In the genomic region with DNA sequence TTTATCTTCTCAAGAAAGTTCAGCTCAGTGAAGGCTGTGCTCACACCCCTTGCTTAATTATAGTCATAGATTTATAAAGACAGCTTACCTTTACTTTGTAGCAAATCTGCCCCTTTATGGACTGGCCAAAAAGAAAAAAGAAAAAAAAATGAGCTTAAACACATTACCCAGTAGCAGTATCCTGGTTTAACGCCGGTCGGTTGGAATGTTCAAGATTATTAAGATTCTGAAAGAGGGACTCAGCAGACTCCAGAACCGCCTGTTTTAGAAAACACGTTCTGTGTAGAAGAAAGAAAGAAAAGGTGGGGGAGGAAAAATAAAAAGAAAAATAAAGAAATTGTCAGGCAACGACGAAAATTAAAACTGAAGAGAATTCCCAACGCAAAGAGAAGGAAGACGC, we compare ENCODE assay signal across 16 mouse cellular contexts. TPM values are rescaled to one million over a fixed set of nuclear protein-coding genes. Genes with fewer than 3 reads are reported as not detected.
DNase-seq lines count a peak whose midpoint lies in the region; ATAC-seq and TF ChIP-seq lines count a peak whose summit lies in the region.
"Had no signal": no experiment of that assay in that cellular context is flagged by ENCODE, and none has a peak within 500 bp of the region (broad histone marks: within the 10 kb centered on the region; RNA-seq: fewer than 3 reads in every experiment).

No protein-coding gene starts in this region.

- DNase-seq in heart, adult 8-10 months (ENCODE audit: low spot score), result no peak
- DNase-seq in midbrain, embryonic 10.5 days (ENCODE audit: low spot score), result no peak
- no peak for DNase-seq in midbrain, postnatal 0 days (ENCODE audit: low spot score)
- no peak for DNase-seq in spleen, postnatal 10 days (ENCODE audit: low spot score in 2 of 2)
- no peak for DNase-seq in lung, postnatal 14 days
- DNase-seq: cerebellum, adult 11 months; thymus, postnatal 14 days had no signal

- peak overlapping the region; percentile 78 for H3K9ac ChIP-seq in heart, embryonic 13.5 days
- no peak overlapping the region for H3K9ac ChIP-seq in midbrain, postnatal 0 days (replicated peaks; ENCODE audit: low read length, poor library complexity, severe bottlenecking)
- H3K9ac ChIP-seq in limb, embryonic 13.5 days, result no peak overlapping the region
- peak overlapping the region; percentile 39; the same call in 1 of the 2 replicates for H3K9ac ChIP-seq in stomach, embryonic 16.5 days (ENCODE audit: low read length)
- H3K9ac ChIP-seq: forebrain, embryonic 15.5 days had no signal

- 7% methylated on average over 9 of the region's 9 CpGs for WGBS in heart, embryonic 13.5 days
- under 1% methylated on average over 9 of the region's 9 CpGs for WGBS in midbrain, embryonic 10.5 days
- 2% methylated on average over 9 of the region's 9 CpGs for WGBS in midbrain, postnatal 0 days
- under 1% methylated on average over 9 of the region's 9 CpGs for WGBS in limb, embryonic 13.5 days
- WGBS in stomach, embryonic 16.5 days, result 16% methylated on average over 9 of the region's 9 CpGs

- peak overlapping the region; percentile 61 for H3K4me3 ChIP-seq in heart, embryonic 13.5 days
- H3K4me3 ChIP-seq in midbrain, embryonic 10.5 days, result peak overlapping the region; percentile 66
- no peak overlapping the region; the same call in 1 of the 2 replicates for H3K4me3 ChIP-seq in midbrain, postnatal 0 days (ENCODE audit: low read depth, low read length)
- H3K4me3 ChIP-seq in limb, embryonic 13.5 days, result peak overlapping the region; percentile 56
- peak overlapping the region; percentile 64 for H3K4me3 ChIP-seq in stomach, embryonic 16.5 days (replicated peaks; ENCODE audit: low read length)
- H3K4me3 ChIP-seq: forebrain, embryonic 15.5 days had no signal

- H3K4me1 ChIP-seq in heart, embryonic 13.5 days, result peaks cover 22% of the 10 kb centered on the region
- H3K4me1 ChIP-seq in midbrain, embryonic 10.5 days, result peaks cover 67% of the 10 kb centered on the region
- H3K4me1 ChIP-seq in midbrain, postnatal 0 days (ENCODE audit: insufficient read depth, low read length), result no peaks in the 10 kb centered on the region
- peaks cover 34% of the 10 kb centered on the region for H3K4me1 ChIP-seq in limb, embryonic 13.5 days
- no peaks in the 10 kb centered on the region for H3K4me1 ChIP-seq in stomach, embryonic 16.5 days (ENCODE audit: control insufficient read depth, insufficient read depth, low read length)

- no peaks in the 10 kb centered on the region for H3K9me3 ChIP-seq in heart, embryonic 13.5 days
- H3K9me3 ChIP-seq in midbrain, embryonic 10.5 days (replicated peaks), result no peaks in the 10 kb centered on the region
- H3K9me3 ChIP-seq in midbrain, postnatal 0 days (ENCODE audit: low read length), result no peaks in the 10 kb centered on the region
- H3K9me3 ChIP-seq in limb, embryonic 13.5 days, result no peaks in the 10 kb centered on the region
- H3K9me3 ChIP-seq in stomach, embryonic 16.5 days (replicated peaks; ENCODE audit: control insufficient read depth, low read length), result no peaks in the 10 kb centered on the region
- H3K9me3 ChIP-seq: forebrain, embryonic 15.5 days had no signal

- ATAC-seq in heart, embryonic 13.5 days (ENCODE audit: extremely low read depth, insufficient number of reproducible peaks, low FRiP score, low TSS enrichment), result no peak
- no peak for ATAC-seq in midbrain, postnatal 0 days (ENCODE audit: low FRiP score)
- no peak for ATAC-seq in limb, embryonic 13.5 days (ENCODE audit: low FRiP score, low read depth)
- no peak for ATAC-seq in stomach, embryonic 16.5 days (ENCODE audit: insufficient read depth, low FRiP score)
- ATAC-seq: forebrain, embryonic 15.5 days; lung, postnatal 0 days; Patski had no signal

- no peak for TF ChIP-seq CTCF in midbrain, postnatal 0 days (IDR thresholded peaks at IDR 0.05)

- peak overlapping the region; percentile 82 for H3K4me2 ChIP-seq in heart, embryonic 13.5 days
- no peak overlapping the region for H3K4me2 ChIP-seq in midbrain, postnatal 0 days (ENCODE audit: low read depth, low read length, poor library complexity, severe bottlenecking)
- peak overlapping the region; percentile 44 for H3K4me2 ChIP-seq in limb, embryonic 13.5 days (replicated peaks)
- peak overlapping the region; percentile 87 for H3K4me2 ChIP-seq in stomach, embryonic 16.5 days (ENCODE audit: low read depth, low read length)
- H3K4me2 ChIP-seq: forebrain, embryonic 15.5 days had no signal

- peaks cover 90% of the 10 kb centered on the region for H3K27me3 ChIP-seq in heart, embryonic 13.5 days (replicated peaks)
- H3K27me3 ChIP-seq in midbrain, embryonic 10.5 days (ENCODE audit: low read depth, poor library complexity, severe bottlenecking), result peaks cover 100% of the 10 kb centered on the region
- H3K27me3 ChIP-seq in midbrain, postnatal 0 days (ENCODE audit: insufficient read depth, low read length), result peaks cover 64% of the 10 kb centered on the region
- peaks cover 90% of the 10 kb centered on the region for H3K27me3 ChIP-seq in limb, embryonic 13.5 days
- peaks cover 28% of the 10 kb centered on the region for H3K27me3 ChIP-seq in stomach, embryonic 16.5 days (ENCODE audit: control insufficient read depth, insufficient read depth, low read length)
- H3K27me3 ChIP-seq: Patski had no signal

- no peak overlapping the region for H3K27ac ChIP-seq in heart, embryonic 13.5 days (replicated peaks)
- H3K27ac ChIP-seq in midbrain, embryonic 10.5 days (replicated peaks), result no peak overlapping the region
- no peak overlapping the region for H3K27ac ChIP-seq in midbrain, postnatal 0 days (ENCODE audit: low read depth, low read length)
- H3K27ac ChIP-seq in limb, embryonic 13.5 days, result no peak overlapping the region
- H3K27ac ChIP-seq in stomach, embryonic 16.5 days (ENCODE audit: low read length), result no peak overlapping the region
- H3K27ac ChIP-seq: forebrain, embryonic 15.5 days had no signal

- H3K36me3 ChIP-seq in heart, embryonic 13.5 days, result no peaks in the 10 kb centered on the region
- H3K36me3 ChIP-seq in midbrain, embryonic 10.5 days, result no peaks in the 10 kb centered on the region
- H3K36me3 ChIP-seq in midbrain, postnatal 0 days (ENCODE audit: insufficient read depth, low read length), result no peaks in the 10 kb centered on the region
- H3K36me3 ChIP-seq in limb, embryonic 13.5 days, result no peaks in the 10 kb centered on the region
- H3K36me3 ChIP-seq in stomach, embryonic 16.5 days (ENCODE audit: control insufficient read depth, insufficient read depth, low read length), result no peaks in the 10 kb centered on the region
- H3K36me3 ChIP-seq: forebrain, embryonic 15.5 days had no signal

RNA-seq across cellular contexts. Expression of a gene that starts 16.8 kb away (rescaled TPM):
- polyA plus RNA-seq in heart, embryonic 13.5 days (2015; fragmentation: Nextera tagmentation; extraction: Ambion mirVana), result 29.2 and 30.1 TPM in 2 replicates
- total RNA-seq in heart, adult 8-10 months (2022), result 1 to 10 TPM in 1 of 4 experiments, under 1 TPM in 3; 0.57 to 1.4 (median 0.69) TPM
- polyA plus RNA-seq in midbrain, embryonic 10.5 days (2016; fragmentation: Nextera tagmentation; extraction: Ambion mirVana), result 27.8 and 47.0 TPM in 2 replicates
- 10.4 and 13.5 TPM in 2 replicates for total RNA-seq in midbrain, postnatal 0 days (2014; rRNA removed)
- 28.7 and 29.9 TPM in 2 replicates for polyA plus RNA-seq in midbrain, postnatal 0 days (2015; fragmentation: Nextera tagmentation; extraction: Ambion mirVana)
- 21.2 and 26.3 TPM in 2 replicates for polyA plus RNA-seq in limb, embryonic 13.5 days (2015; fragmentation: Nextera tagmentation; extraction: Ambion mirVana)
- 19.0 and 22.1 TPM in 2 replicates for polyA plus RNA-seq in stomach, embryonic 16.5 days (2015; fragmentation: Nextera tagmentation; extraction: Ambion mirVana)
- total RNA-seq: adrenal gland, postnatal 14 days; granulocyte monocyte progenitor cell, adult 5-6 weeks; left cerebral cortex, adult 8-10 months had no signal

Comparison
In these comparisons a context has a peak if more than half of its experiments do, and no peak if none do; other contexts are left out.
1. H3K9ac ChIP-seq: peak in heart, embryonic 13.5 days (single experiment) and stomach, embryonic 16.5 days (single experiment); none in midbrain, postnatal 0 days (single experiment) and limb, embryonic 13.5 days (single experiment).